Comparison of ENCODE assay signal across 8 mouse cellular contexts in genomic region chr16:30653806-30654205, GRCm38 (mm10). TPM values are rescaled to one million over a fixed set of nuclear protein-coding genes. Genes with fewer than 3 reads are reported as not detected.
DNase-seq lines count a peak whose midpoint lies in the region; ATAC-seq and TF ChIP-seq lines count a peak whose summit lies in the region.

No protein-coding gene starts in this region.

- in situ Hi-C loops in CH12.LX (cut with MboI; ENCODE audit: low pct_ligation_motif_present, low pct_unique_long_range_greater_than_20kb, low sequenced_read_pairs): no loop called here

- TF ChIP-seq EP300 in CH12.LX (IDR thresholded peaks at IDR 0.05; ENCODE audit: low read length): no peak
- no peak for TF ChIP-seq EP300 in heart, postnatal 0 days (IDR thresholded peaks at IDR 0.05; ENCODE audit: low read depth)

- no peak for TF ChIP-seq POLR2A in CH12.LX (IDR thresholded peaks at IDR 0.05; ENCODE audit: low read depth, low read length)

- no peaks in the 10 kb centered on the region for H3K79me2 ChIP-seq in CH12.LX (replicated peaks; ENCODE audit: control insufficient read depth, extremely low read depth, insufficient read depth, poor library complexity, severe bottlenecking)

- no peak overlapping the region for H3K4me2 ChIP-seq in hindbrain, embryonic 13.5 days
- no peak overlapping the region for H3K4me2 ChIP-seq in CH12.LX (ENCODE audit: insufficient read depth, low read depth, poor library complexity, severe bottlenecking)
- H3K4me2 ChIP-seq in heart, postnatal 0 days (ENCODE audit: low read depth, low read length): no peak overlapping the region
- H3K4me2 ChIP-seq in intestine, embryonic 15.5 days (replicated peaks): no peak overlapping the region

- no peak overlapping the region for H3K9ac ChIP-seq in hindbrain, embryonic 13.5 days
- H3K9ac ChIP-seq in CH12.LX (ENCODE audit: insufficient read depth, low read depth): no peak overlapping the region
- no peak overlapping the region for H3K9ac ChIP-seq in heart, postnatal 0 days (replicated peaks; ENCODE audit: low read depth, low read length)
- H3K9ac ChIP-seq in intestine, embryonic 15.5 days: no peak overlapping the region

- H3K27me3 ChIP-seq in hindbrain, embryonic 10.5 days (ENCODE audit: insufficient read depth, poor library complexity, severe bottlenecking): no peaks in the 10 kb centered on the region
- H3K27me3 ChIP-seq in hindbrain, embryonic 13.5 days: no peaks in the 10 kb centered on the region
- no peaks in the 10 kb centered on the region for H3K27me3 ChIP-seq in CH12.LX (replicated peaks)
- H3K27me3 ChIP-seq in heart, postnatal 0 days (ENCODE audit: control insufficient read depth, insufficient read depth, low read length): no peaks in the 10 kb centered on the region
- no peaks in the 10 kb centered on the region for H3K27me3 ChIP-seq in intestine, embryonic 15.5 days (replicated peaks)

- H3K27ac ChIP-seq in hindbrain, embryonic 10.5 days: 0 out of 2 replicates have a peak overlapping the region, but pooled peaks have one; percentile 29
- H3K27ac ChIP-seq in hindbrain, embryonic 13.5 days: no peak overlapping the region
- no peak overlapping the region for H3K27ac ChIP-seq in CH12.LX (ENCODE audit: insufficient read depth, low read depth)
- H3K27ac ChIP-seq in heart, postnatal 0 days (ENCODE audit: low read depth): peak overlapping the region; percentile 64
- no peak overlapping the region for H3K27ac ChIP-seq in intestine, embryonic 15.5 days

- peaks cover 6% of the 10 kb centered on the region; the same call in 1 of the 2 replicates for H3K9me3 ChIP-seq in hindbrain, embryonic 10.5 days
- 0 out of 2 replicates have a peak, but pooled peaks cover 5% of the 10 kb centered on the region for H3K9me3 ChIP-seq in hindbrain, embryonic 13.5 days
- peaks cover 6% of the 10 kb centered on the region for H3K9me3 ChIP-seq in CH12.LX (replicated peaks; ENCODE audit: low read length)
- peaks cover 7% of the 10 kb centered on the region; the same call in 1 of the 2 replicates for H3K9me3 ChIP-seq in heart, postnatal 0 days (replicated peaks; ENCODE audit: control insufficient read depth, low read length)
- H3K9me3 ChIP-seq in intestine, embryonic 15.5 days: no peaks in the 10 kb centered on the region

- DNase-seq in hindbrain, embryonic 10.5 days (ENCODE audit: low spot score): no peak
- DNase-seq in CH12.LX (ENCODE audit: extremely low read depth): peak; percentile 31
- peak; percentile 32 for DNase-seq in cerebellum, adult 8-10 months
- no peak for DNase-seq in heart, postnatal 0 days (ENCODE audit: low spot score)
- DNase-seq in right cerebral cortex, postnatal 10 days (ENCODE audit: low spot score in 2 of 2): peak; percentile 84 to 87
- DNase-seq in thymus, postnatal 0 days (ENCODE audit: low spot score): no peak

- no peaks in the 10 kb centered on the region for H3K36me3 ChIP-seq in hindbrain, embryonic 10.5 days
- no peaks in the 10 kb centered on the region for H3K36me3 ChIP-seq in hindbrain, embryonic 13.5 days
- no peaks in the 10 kb centered on the region for H3K36me3 ChIP-seq in CH12.LX (replicated peaks in 1 of 2; ENCODE audit: control insufficient read depth in 1 of 2, insufficient read depth in 1 of 2, low read length in 1 of 2)
- no peaks in the 10 kb centered on the region for H3K36me3 ChIP-seq in heart, postnatal 0 days (replicated peaks; ENCODE audit: control insufficient read depth, insufficient read depth, low read length)
- H3K36me3 ChIP-seq in intestine, embryonic 15.5 days: no peaks in the 10 kb centered on the region

- TF ChIP-seq RAD21 in CH12.LX (IDR thresholded peaks at IDR 0.05; ENCODE audit: low read depth, low read length): no peak

- no peak for TF ChIP-seq CTCF in CH12.LX (conservative IDR thresholded peaks at IDR 0.05 in 1 of 2, IDR thresholded peaks at IDR 0.05 in 1 of 2; ENCODE audit: low read depth in 2 of 2, low read length in 2 of 2)
- no peak for TF ChIP-seq CTCF in heart, postnatal 0 days (IDR thresholded peaks at IDR 0.05; ENCODE audit: low read depth)

- no peak for ATAC-seq in hindbrain, embryonic 13.5 days (ENCODE audit: low FRiP score)
- no peak for ATAC-seq in heart, postnatal 0 days (ENCODE audit: insufficient read depth, low read depth)
- ATAC-seq in intestine, embryonic 15.5 days: no peak

- WGBS in hindbrain, embryonic 10.5 days: 85% methylated on average over 5 of the region's 5 CpGs
- 80% methylated on average over 5 of the region's 5 CpGs for WGBS in hindbrain, embryonic 13.5 days
- WGBS in heart, postnatal 0 days: 70% methylated on average over 5 of the region's 5 CpGs
- WGBS in intestine, embryonic 15.5 days: 93% methylated on average over 5 of the region's 5 CpGs

- H3K4me1 ChIP-seq in hindbrain, embryonic 10.5 days (replicated peaks): peaks cover 13% of the 10 kb centered on the region
- H3K4me1 ChIP-seq in hindbrain, embryonic 13.5 days (replicated peaks): peaks cover 10% of the 10 kb centered on the region; the same call in 1 of the 2 replicates
- H3K4me1 ChIP-seq in CH12.LX (ENCODE audit: control insufficient read depth in 1 of 2, insufficient read depth in 2 of 2): peaks cover 18 to 62% of the 10 kb centered on the region in 2 experiments
- H3K4me1 ChIP-seq in heart, postnatal 0 days (ENCODE audit: control insufficient read depth, insufficient read depth): no peaks in the 10 kb centered on the region
- no peaks in the 10 kb centered on the region; the same call in 1 of the 2 replicates for H3K4me1 ChIP-seq in intestine, embryonic 15.5 days (replicated peaks)

- dilution Hi-C loops in CH12.LX (cut with MboI; ENCODE audit: extremely low pct_ligation_motif_present, extremely low pct_unique_long_range_greater_than_20kb, low sequenced_read_pairs): no loop called here

- no peak overlapping the region for H3K4me3 ChIP-seq in hindbrain, embryonic 10.5 days
- H3K4me3 ChIP-seq in hindbrain, embryonic 13.5 days: no peak overlapping the region
- no peak overlapping the region for H3K4me3 ChIP-seq in CH12.LX (replicated peaks in 1 of 3; ENCODE audit: low read depth in 2 of 3, low read length in 2 of 3, poor library complexity in 1 of 3)
- H3K4me3 ChIP-seq in heart, postnatal 0 days (ENCODE audit: low read depth, low read length): no peak overlapping the region
- no peak overlapping the region for H3K4me3 ChIP-seq in intestine, embryonic 15.5 days (replicated peaks)

TF ChIP-seq in CH12.LX, 34 proteins besides CTCF, POLR2A, EP300 and RAD21:
- TF ChIP-seq GABPA (IDR thresholded peaks at IDR 0.05; ENCODE audit: insufficient replicate concordance, low read depth, low read length): no peak
- TF ChIP-seq MXI1 (IDR thresholded peaks at IDR 0.05; ENCODE audit: low read depth, low read length): no peak
- no peak for TF ChIP-seq MAZ (IDR thresholded peaks at IDR 0.05; ENCODE audit: low read depth, low read length)
- no peak for TF ChIP-seq NRF1 (IDR thresholded peaks at IDR 0.05; ENCODE audit: low read depth, low read length)
- TF ChIP-seq ELF1 (IDR thresholded peaks at IDR 0.05; ENCODE audit: low read depth, low read length): no peak
- no peak for TF ChIP-seq TBP (conservative IDR thresholded peaks at IDR 0.05; ENCODE audit: low read depth, low read length)
- TF ChIP-seq CHD1 (IDR thresholded peaks at IDR 0.05; ENCODE audit: low read depth, low read length): no peak
- no peak for TF ChIP-seq IRF4 (IDR thresholded peaks at IDR 0.05; ENCODE audit: low read depth, low read length)

RNA-seq across cellular contexts. Expression of gene Fam43a, which starts 54.3 kb away (rescaled TPM):
- polyA plus RNA-seq in hindbrain, embryonic 10.5 days (2016; fragmentation: Nextera tagmentation; extraction: Ambion mirVana): 15.5 and 16.6 TPM in 2 replicates
- polyA plus RNA-seq in hindbrain, embryonic 13.5 days (2015; fragmentation: Nextera tagmentation; extraction: Ambion mirVana): 15.9 and 16.2 TPM in 2 replicates
- 82.2 and 106 TPM in 2 replicates for total RNA-seq in CH12.LX (2012; rRNA removed)
- total RNA-seq in CH12.LX (2014; rRNA removed): 77.1 and 82.1 TPM in 2 replicates
- 106 and 121 TPM in 2 replicates for polyA plus RNA-seq in CH12.LX (2012; ENCODE audit: insufficient read length, low read depth)
- total RNA-seq in heart, postnatal 0 days (2014; rRNA removed; ENCODE audit: low replicate concordance): 40.6 and 46.0 TPM in 2 replicates
- 16.2 and 17.1 TPM in 2 replicates for polyA plus RNA-seq in heart, postnatal 0 days (2015; fragmentation: Nextera tagmentation; extraction: Ambion mirVana)
- 10.4 and 13.3 TPM in 2 replicates for polyA plus RNA-seq in thymus, postnatal 0 days (2015; fragmentation: Nextera tagmentation; extraction: Ambion mirVana)
- 12.1 and 12.5 TPM in 2 replicates for polyA plus RNA-seq in intestine, embryonic 15.5 days (2015; fragmentation: Nextera tagmentation; extraction: Ambion mirVana)

Comparison
In these comparisons a context has a peak if more than half of its experiments do, and no peak if none do; other contexts are left out.
1. H3K27ac ChIP-seq: peak in hindbrain, embryonic 10.5 days (single experiment) and heart, postnatal 0 days (single experiment); none in hindbrain, embryonic 13.5 days (single experiment), CH12.LX (single experiment) and intestine, embryonic 15.5 days (single experiment).
2. DNase-seq: peak in CH12.LX (single experiment), cerebellum, adult 8-10 months (single experiment) and right cerebral cortex, postnatal 10 days (2 of 2); none in hindbrain, embryonic 10.5 days (single experiment), heart, postnatal 0 days (single experiment) and thymus, postnatal 0 days (single experiment).